Mouse (Mus musculus) cerebellum, adult 18-20 months (tissue): Measurements from ENCODE around the gene Frat2.

Experiments used
- DNase-seq, 2 experiments: peaks; one replicate each; pipeline ENCODE4 v3.0.0; 2021

Frat2 gene

GRCm38 (mm10) chr19:41842706-41843105 is 5.2 kb downstream of the Frat2 start:
- no peak for DNase-seq

GRCm38 (mm10) chr19:41842196-41842595 is 5.7 kb downstream of the Frat2 start:
- DNase-seq = peak; percentile 52 to 69

GRCm38 (mm10) chr19:41841105-41841750 is 6.7 kb downstream of the Frat2 start:
- DNase-seq = no peak

DNA sequence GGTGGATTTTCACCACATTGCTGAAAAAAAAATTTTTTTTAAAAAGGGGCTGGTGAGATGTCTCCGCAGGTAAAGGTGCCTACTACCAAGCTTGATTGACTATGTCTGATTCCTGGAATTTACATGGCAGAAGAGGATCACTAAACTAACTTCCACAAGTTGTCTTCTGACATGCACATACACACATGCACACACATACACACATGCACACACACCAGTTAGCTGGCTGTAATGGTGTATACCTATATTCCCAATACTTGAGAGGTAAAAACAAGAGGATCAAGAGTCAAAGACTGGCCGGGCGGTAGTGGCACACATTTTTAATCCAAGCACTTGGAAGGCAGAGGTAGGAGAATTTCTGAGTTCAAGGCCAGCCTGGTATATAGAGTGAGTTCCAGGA is 8.2 kb downstream of the Frat2 start:
- no peak for DNase-seq

DNA sequence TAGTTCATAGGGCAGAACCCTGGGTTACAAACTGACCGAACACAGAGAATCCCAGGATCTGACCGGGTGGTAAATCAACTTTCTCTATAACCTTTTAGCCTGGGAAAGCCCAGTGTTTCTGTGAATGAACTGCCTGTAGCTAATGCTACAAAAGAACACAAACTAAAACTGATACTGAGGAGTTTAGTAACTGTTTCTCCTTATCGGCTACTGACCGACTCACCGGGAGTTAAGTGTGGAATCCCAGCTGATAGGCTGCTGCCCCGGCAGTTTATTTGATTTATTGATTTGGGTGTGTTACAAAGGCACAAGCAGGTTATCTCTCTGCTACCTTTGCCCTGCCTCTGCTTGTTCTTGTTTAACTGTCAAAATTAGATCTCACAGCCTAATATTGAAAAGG is 9.1 kb downstream of the Frat2 start:
- DNase-seq = no peak

- no peak for DNase-seq
Observed at GRCm38 (mm10) chr19:41837917-41838261, 10.0 kb downstream of the Frat2 start.

DNA sequence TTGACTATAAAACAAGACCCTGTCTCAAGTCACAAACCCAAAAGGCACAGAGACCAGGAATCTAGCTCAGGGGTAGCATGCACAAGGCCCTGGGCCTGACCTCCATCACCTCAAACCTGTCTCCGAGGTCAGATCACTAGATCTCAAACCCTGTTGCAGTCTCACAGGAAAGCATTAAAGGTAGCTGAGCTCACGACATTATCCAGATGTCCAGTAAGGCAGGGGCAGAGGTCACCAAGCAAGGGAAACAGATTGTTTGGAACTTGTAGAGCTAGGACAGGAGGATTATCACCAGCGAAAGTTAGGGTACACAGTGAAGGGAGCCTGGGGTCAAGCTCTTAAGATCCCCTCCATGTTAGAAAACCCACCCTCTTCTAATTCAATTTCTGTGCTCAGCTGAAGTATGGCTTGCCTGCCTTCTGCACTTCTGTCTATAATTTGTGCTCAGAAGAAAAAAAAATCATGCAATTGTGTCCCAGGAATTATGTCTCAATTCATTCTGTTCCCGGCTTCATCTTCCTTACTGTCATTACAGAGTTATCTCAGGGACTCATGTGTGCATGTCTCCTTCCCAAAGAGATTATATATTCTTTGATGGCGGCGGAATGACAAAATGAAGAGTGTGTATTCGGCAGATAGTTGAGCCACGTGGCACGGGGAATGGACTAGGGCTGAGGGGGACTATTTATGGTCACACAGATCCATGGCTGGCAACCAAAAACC is 10.6 kb downstream of the Frat2 start:
- no peak for DNase-seq

DNA sequence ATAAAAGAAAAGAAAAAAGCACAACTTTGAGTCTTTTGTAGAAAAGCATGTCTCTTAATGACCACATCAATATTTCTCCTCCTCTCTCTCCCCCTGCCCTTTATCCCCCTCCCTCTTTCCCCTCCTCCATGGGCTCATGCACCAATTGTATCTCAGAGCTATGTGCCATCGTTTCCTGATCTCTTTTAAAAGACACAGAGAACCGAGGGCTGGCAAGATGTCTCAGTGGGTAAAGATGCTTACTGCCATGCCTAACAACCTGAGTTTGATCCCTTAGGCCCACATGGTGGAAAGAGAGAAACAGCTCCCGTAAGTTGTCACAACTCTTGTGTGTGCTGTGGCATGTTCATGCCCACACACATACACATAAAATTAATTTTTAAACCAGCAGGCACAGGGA is 11.2 kb downstream of the Frat2 start:
- no peak for DNase-seq

- no peak for DNase-seq
Observed at GRCm38 (mm10) chr19:41835816-41836215, 12.1 kb downstream of the Frat2 start.

DNA sequence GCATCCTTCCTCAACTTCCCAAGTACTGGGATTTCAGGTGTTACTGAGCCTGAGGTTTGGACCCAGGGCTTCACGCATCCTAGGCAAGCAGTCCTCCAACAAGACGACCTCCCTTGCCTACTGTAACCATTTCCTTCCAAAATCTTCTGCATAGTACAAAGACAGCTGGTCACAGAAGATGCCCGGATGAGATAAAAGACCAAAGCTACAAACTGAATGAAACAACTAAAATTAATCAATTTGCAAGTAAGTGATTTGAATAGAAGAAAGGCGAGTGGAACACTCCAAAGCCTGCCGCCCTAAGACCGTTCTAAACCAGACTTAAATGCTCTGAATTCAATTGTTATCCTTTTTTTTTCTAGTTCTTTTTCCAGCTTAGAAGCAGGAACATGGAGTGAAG is 12.5 kb downstream of the Frat2 start:
- DNase-seq = no peak

DNA sequence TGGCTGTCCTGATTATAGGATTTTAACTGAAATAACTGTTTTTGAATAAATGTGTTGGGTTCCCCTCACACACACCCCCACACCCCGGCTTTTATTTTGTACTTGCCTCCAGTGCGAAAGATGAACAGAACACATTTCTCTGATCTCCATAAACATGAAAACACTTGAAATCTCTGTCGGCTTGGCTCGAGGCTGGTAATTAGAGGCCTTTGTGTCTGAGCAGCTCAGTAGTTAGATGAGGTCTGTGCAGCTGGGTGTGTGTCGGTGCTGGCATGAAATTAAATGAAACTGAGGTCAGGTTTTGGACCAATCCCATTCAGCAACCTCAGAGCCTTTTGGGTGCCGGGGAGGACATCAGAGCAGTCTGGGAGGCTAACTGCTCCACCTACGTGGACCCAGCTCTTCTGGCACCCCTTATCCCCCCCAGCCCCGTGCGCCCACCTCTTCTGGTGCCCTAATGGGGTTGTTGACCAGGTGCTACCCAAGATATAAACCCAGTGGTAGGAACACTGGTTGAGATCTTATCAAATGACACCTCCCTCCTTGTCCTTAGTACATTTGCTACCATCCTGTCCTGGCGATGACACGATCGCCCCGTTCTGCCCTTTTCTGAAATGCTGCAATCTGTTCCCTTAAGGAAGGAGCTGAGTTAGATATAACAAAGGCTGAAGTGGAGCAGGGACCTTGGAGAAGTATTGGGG is 15.3 kb downstream of the Frat2 start:
- DNase-seq = no peak

DNA sequence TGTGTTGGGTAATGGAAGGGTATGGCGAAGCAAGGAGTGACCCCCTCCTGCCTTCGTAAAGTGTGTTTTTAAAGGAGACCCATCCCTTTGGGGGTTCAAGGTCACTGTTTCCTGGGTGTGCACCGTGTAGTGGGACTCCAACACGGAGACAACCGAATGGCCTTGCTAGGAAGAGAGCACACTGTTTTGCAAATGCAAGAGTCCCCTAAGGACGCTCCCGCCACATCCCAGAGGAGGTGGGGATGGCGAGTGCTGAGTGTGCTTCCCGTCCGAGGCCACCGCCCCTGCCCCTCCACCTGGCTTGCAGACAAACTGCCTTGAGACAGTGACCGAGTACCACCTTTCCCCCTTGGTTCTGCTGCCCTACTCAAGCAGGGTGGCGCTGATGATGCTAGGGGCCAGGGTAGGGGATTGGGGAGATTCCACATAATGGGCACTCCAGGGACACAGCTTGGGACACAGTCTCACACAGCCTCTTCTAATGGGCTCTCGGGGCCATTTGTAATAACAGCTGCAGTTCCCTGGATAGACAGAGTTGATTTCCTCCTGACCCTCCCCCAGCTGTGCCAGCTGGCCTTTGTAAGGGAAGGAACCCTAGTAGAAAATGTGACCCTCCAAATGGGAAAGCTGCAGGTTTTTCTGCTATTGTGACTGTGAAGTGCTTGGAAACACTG is 16.1 kb downstream of the Frat2 start:
- DNase-seq = no peak

DNA sequence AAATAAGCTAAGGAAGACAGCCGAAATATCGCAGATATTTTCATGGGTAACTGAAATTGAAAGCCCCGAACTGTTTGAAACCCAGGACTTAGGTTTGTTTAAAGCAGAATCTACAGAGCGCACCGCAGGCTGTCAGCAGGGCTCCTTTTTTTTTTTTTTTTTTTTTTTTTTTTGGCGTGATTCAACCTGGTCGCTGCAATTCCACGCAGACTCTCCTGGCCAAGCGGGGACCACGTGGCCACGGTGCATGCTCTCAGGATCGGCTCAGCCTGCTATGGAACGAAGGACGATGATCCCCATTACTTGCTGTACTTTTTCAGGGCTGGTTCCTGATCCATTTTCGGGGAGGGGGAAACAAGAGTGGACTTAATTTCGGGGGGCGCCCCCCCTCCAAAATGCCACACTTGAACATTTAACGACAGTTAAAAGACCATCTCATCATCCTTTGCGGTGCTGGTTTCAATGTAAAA is 16.8 kb downstream of the Frat2 start:
- peak; percentile 58 to 63 for DNase-seq

- peak; percentile 58 to 66 for DNase-seq
Observed at GRCm38 (mm10) chr19:41830106-41831031, 17.6 kb downstream of the Frat2 start.

GRCm38 (mm10) chr19:41829381-41830105 is 18.4 kb downstream of the Frat2 start, which contains the start of gene Frat1:
Gene Frat1 (plus strand): TSS chr19:41829970.
- DNase-seq = peak; percentile 96

GRCm38 (mm10) chr19:41828941-41829340 is 19.0 kb downstream of the Frat2 start:
- DNase-seq = no peak

GRCm38 (mm10) chr19:41826529-41826928 is 21.4 kb downstream of the Frat2 start:
- no peak for DNase-seq

DNA sequence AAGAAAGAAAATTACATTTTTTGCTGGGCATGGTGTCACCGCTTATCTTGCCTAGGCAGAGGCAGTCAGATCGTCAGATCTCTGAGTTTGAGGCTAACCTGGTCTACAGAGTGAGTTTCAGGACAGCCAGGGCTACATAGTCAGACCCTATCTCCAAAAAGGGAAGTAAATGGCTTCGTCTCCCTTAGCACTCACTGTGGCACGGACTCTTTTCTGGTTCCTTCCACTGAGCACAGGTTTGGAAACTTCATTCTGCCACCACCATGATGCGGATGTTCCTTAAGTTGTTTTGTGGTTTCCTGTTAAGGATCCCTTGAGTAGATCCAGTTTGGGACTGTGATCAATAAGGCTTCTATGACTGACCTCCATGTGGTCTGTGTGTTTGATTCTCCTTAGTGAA is 23.0 kb downstream of the Frat2 start:
- DNase-seq = no peak

DNA sequence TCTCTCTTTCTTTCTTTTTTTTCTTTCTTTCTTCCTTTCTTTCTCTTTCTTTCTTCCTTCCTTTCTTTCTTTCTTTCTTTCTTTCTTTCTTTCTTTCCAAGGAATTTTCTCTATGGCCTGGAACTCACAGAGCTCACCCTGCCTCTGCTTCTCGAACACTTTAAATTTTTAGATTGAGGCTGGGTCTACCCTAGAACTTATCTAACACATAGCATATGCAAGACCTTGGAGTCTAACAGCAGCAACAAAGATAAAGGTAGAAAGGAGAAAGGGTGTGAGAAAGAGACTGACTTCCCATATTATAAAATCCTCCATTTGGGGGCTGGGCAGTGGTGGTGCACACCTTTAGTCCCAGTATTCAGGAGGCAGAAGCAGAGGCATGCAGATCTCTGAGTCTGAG is 25.3 kb downstream of the Frat2 start:
- DNase-seq = no peak

GRCm38 (mm10) chr19:41821436-41821835 is 26.5 kb downstream of the Frat2 start:
- no peak for DNase-seq

GRCm38 (mm10) chr19:41818749-41819148 is 29.2 kb downstream of the Frat2 start:
- DNase-seq = no peak

DNA sequence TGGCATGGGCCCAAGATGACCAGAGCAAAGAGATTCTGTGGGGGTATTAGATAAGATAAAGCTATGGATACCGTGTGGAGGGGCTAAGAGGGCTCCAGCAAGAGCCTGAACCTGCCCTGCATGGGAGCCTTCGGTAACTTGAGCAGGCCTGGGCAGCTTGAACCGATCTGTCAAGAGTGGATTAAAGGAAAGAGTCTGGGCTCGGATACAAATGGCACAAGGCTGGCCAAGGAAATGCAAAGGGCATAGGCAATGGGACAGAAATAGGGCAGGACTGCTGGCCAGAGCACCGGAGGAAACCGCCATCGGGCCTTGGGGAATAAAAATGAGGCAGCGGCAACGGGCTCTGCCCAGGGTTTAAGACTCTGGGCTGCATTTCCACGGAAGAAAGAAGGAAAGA is 30.6 kb downstream of the Frat2 start:
- no peak for DNase-seq
